Mouse (Mus musculus): ENCODE measurements around the gene Spice1. TPM values are rescaled to one million over a fixed set of nuclear protein-coding genes. Genes with fewer than 3 reads are reported as not detected.

Spice1 gene
- total RNA-seq, 2 experiments from 2014 or later = 7.3 to 35.4 TPM

Other genes with a start within 250 kb of the Spice1 start
- gene Atp6v1a, start 207.4 kb upstream of the Spice1 start, total RNA-seq (2015; ENCODE audit: low replicate concordance) = 13.0 and 24.0 TPM in 2 replicates
- gene Atp6v1a, start 207.4 kb upstream of the Spice1 start, total RNA-seq (2017; ENCODE audit: low replicate concordance) = 14.2 and 23.6 TPM in 2 replicates
- gene Naa50, start 207.3 kb upstream of the Spice1 start, total RNA-seq (2015; ENCODE audit: low replicate concordance) = 25.6 and 34.9 TPM in 2 replicates
- 22.5 and 29.0 TPM in 2 replicates for gene Naa50, start 207.3 kb upstream of the Spice1 start, total RNA-seq (2017; ENCODE audit: low replicate concordance)
- gene Usf3, start 173.9 kb upstream of the Spice1 start, total RNA-seq (2015; ENCODE audit: low replicate concordance) = 11.7 and 15.9 TPM in 2 replicates
- gene Usf3, start 173.9 kb upstream of the Spice1 start, total RNA-seq (2017; ENCODE audit: low replicate concordance) = 4.4 and 7.1 TPM in 2 replicates
- gene Sidt1, start 13.9 kb upstream of the Spice1 start, total RNA-seq (2015; ENCODE audit: low replicate concordance) = 0.19 and 1.0 TPM in 2 replicates
- not detected in 2 replicates for gene Sidt1, start 13.9 kb upstream of the Spice1 start, total RNA-seq (2017; ENCODE audit: low replicate concordance)
- not detected in 2 replicates for gene Cfap44, start 47.7 kb downstream of the Spice1 start, total RNA-seq (2015; ENCODE audit: low replicate concordance)
- gene Cfap44, start 47.7 kb downstream of the Spice1 start, total RNA-seq (2017; ENCODE audit: low replicate concordance) = not detected in 2 replicates
- gene Boc, start 211.8 kb downstream of the Spice1 start, total RNA-seq (2015; ENCODE audit: low replicate concordance) = not detected in 2 replicates
- gene Boc, start 211.8 kb downstream of the Spice1 start, total RNA-seq (2017; ENCODE audit: low replicate concordance) = not detected in 2 replicates

Data from erythroblast, adult 5-6 weeks (primary cell).